In genomic region chr9:120206897-120207296, GRCm38 (mm10) we compare ENCODE assay signal across 17 mouse cellular contexts. TPM values are rescaled to one million over a fixed set of nuclear protein-coding genes. Genes with fewer than 3 reads are reported as not detected.
"Had no signal": no experiment of that assay in that cellular context is flagged by ENCODE, and none has a peak within 500 bp of the region (broad histone marks: within the 10 kb centered on the region; RNA-seq: fewer than 3 reads in every experiment).

No protein-coding gene starts in this region.

- H3K27me3 ChIP-seq: midbrain, embryonic 13.5 days; midbrain, embryonic 15.5 days; neural tube, embryonic 13.5 days; stomach, embryonic 15.5 days had no signal

- H3K27ac ChIP-seq: liver, embryonic 14.5 days; midbrain, embryonic 13.5 days; midbrain, embryonic 15.5 days; neural tube, embryonic 13.5 days; stomach, embryonic 15.5 days; stomach, postnatal 0 days had no signal

- ATAC-seq: midbrain, embryonic 13.5 days; midbrain, embryonic 15.5 days had no signal

- H3K4me2 ChIP-seq: midbrain, embryonic 11.5 days; midbrain, embryonic 13.5 days; midbrain, embryonic 15.5 days; neural tube, embryonic 13.5 days; stomach, embryonic 15.5 days had no signal

- H3K4me1 ChIP-seq: midbrain, embryonic 13.5 days; midbrain, embryonic 15.5 days; stomach, embryonic 15.5 days had no signal

- H3K9ac ChIP-seq: liver, embryonic 14.5 days; midbrain, embryonic 13.5 days; midbrain, embryonic 15.5 days; neural tube, embryonic 13.5 days; stomach, embryonic 15.5 days had no signal

- H3K4me3 ChIP-seq: midbrain, embryonic 13.5 days; midbrain, embryonic 15.5 days; neural tube, embryonic 13.5 days; stomach, embryonic 15.5 days had no signal

- H3K36me3 ChIP-seq: midbrain, embryonic 13.5 days; midbrain, embryonic 15.5 days; neural tube, embryonic 13.5 days; stomach, embryonic 15.5 days had no signal

- DNase-seq: lung, adult 2 months; lung, postnatal 10 days; lung, postnatal 4 days; right cerebral cortex, postnatal 14 days; thymus, adult 2 months; thymus, postnatal 25 days; thymus, postnatal 4 days had no signal

- H3K9me3 ChIP-seq: midbrain, embryonic 13.5 days; midbrain, embryonic 15.5 days; neural tube, embryonic 13.5 days; stomach, embryonic 15.5 days had no signal

RNA-seq across cellular contexts. Expression of gene Mobp, which starts 57.4 kb away (rescaled TPM):
- polyA plus RNA-seq: liver, embryonic 16.5 days; lung, adult 2 months; lung, embryonic 16.5 days; midbrain, embryonic 15.5 days; spleen, adult 2 months; thymus, adult 2 months had no signal
